Mouse (Mus musculus) ES-E14 (cell line): ENCODE results near the gene Krtap5-2. TPM values are rescaled to one million over a fixed set of nuclear protein-coding genes. Genes with fewer than 3 reads are reported as not detected.
"Not testable (repeated sequence)": the region's sequence is repeated elsewhere in the genome, so short reads cannot be mapped to it uniquely, and the experiment has no call there.

ENCODE experiments used
- DNase-seq: peaks from one replicate; pipeline ENCODE4 v3.0.0-alpha.2; 2013; ENCODE audit warnings: low read depth, low spot score
- H3K27ac ChIP-seq: 2 replicates; pipeline ENCODE4 v1.5.1; 2012; ENCODE audit warnings: low read depth, mild to moderate bottlenecking, low read length, moderate library complexity, mixed read lengths; ENCODE audit not compliant: poor library complexity, insufficient read depth, severe bottlenecking
- H3K36me3 ChIP-seq: 2 replicates; pipeline ENCODE4 v1.6.1; 2012; ENCODE audit warnings: mild to moderate bottlenecking, low read length, moderate library complexity, mixed read lengths; ENCODE audit not compliant: control insufficient read depth, poor library complexity, insufficient read depth, severe bottlenecking
- H3K4me1 ChIP-seq, 2 experiments: fragments of 150-350 bp in 1 of 2; sonication (generic) in 1 of 2; 2 replicates each; pipeline ENCODE4 v1.6.1; 2012; ENCODE audit warnings: low read length in 2 of 2, mild to moderate bottlenecking in 1 of 2, mixed read lengths in 1 of 2; ENCODE audit not compliant: control insufficient read depth in 2 of 2, insufficient read depth in 2 of 2, poor library complexity in 1 of 2
- H3K4me3 ChIP-seq, 2 experiments: fragments of 150-350 bp in 1 of 2; sonication (generic) in 1 of 2; 2 replicates each; pipeline ENCODE4 v1.5.1; 2012; ENCODE audit warnings: low read length in 2 of 2, low read depth in 1 of 2, mild to moderate bottlenecking in 1 of 2, mixed read lengths in 1 of 2; ENCODE audit not compliant: insufficient read depth in 1 of 2, poor library complexity in 1 of 2, severe bottlenecking in 1 of 2
- H3K9ac ChIP-seq: 2 replicates; pipeline ENCODE4 v1.6.1; 2012; ENCODE audit warnings: low read depth, mild to moderate bottlenecking, low read length, mixed read lengths; ENCODE audit not compliant: poor library complexity, insufficient read depth, severe bottlenecking
- H3K9me3 ChIP-seq: fragments of 150-350 bp; sonication (generic); 2 replicates; pipeline ENCODE4 v1.6.1; 2012; ENCODE audit warnings: low read depth, mild to moderate bottlenecking, low read length; ENCODE audit not compliant: control insufficient read depth, insufficient read depth
- CHD2 ChIP-seq: IDR thresholded peaks from 2 replicates; pipeline ENCODE4 v1.6.1; 2014; ENCODE audit warnings: mild to moderate bottlenecking, low read depth, low read length, inconsistent platforms
- HCFC1 ChIP-seq: IDR thresholded peaks from 2 replicates; pipeline ENCODE4 v1.6.1; 2012; ENCODE audit warnings: low read length, inconsistent platforms, borderline replicate concordance; ENCODE audit not compliant: insufficient read depth
- MAFK ChIP-seq: IDR thresholded peaks from 2 replicates; pipeline ENCODE4 v1.6.1; 2014; ENCODE audit warnings: mild to moderate bottlenecking, low read depth, low read length, inconsistent platforms; ENCODE audit not compliant: insufficient read depth
- ZC3H11A ChIP-seq: IDR thresholded peaks from 2 replicates; pipeline ENCODE4 v1.6.1; 2012; ENCODE audit warnings: low read depth, mild to moderate bottlenecking, inconsistent platforms, low read length, borderline replicate concordance
- ZNF384 ChIP-seq: IDR thresholded peaks from 2 replicates; pipeline ENCODE4 v1.6.1; 2012; ENCODE audit warnings: low read depth, low read length, inconsistent platforms
- in situ Hi-C, 2 experiments: fragments of 600-800 bp; cut with MboI; formaldehyde crosslinking; loops; one replicate each; pipeline ENCODE4 v1.15.1; 2025; ENCODE audit warnings: low sequenced_read_pairs in 2 of 2, inconsistent platforms in 1 of 2; ENCODE audit not compliant: unreplicated experiment in 2 of 2
- total RNA-seq: library from RNA; depleted of rRNA; stranded (reverse); fragments of 300-350 nt; gene quantifications from 2 replicates; pipeline ENCODE4 v1.2.3, GENCODE M21; 2012; rRNA removed

The Krtap5-2 gene
- not detected in 2 replicates for total RNA-seq

DNA sequence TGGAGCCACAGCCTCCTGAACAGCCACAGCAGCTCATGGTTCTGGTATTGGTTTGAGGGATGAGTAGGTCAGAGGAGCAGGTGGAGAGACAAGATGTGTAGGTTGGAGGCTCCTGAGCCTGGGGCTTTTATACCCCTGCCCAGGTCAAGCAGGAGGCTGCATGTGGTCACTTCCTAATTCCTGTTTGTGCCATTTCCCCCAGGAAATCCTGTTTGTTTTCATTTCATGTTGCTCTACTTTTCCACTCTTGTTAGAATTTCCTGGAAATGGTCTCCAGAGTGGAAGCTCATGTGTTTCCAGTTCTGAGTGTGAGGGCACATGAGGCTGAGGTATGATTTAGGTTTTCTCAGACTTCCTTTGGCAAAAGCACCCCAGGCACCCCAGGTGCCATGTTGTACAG is at the start of gene Krtap5-2:
Krtap5-2 (minus strand) TSS at position 101 of the 400 bp plus-strand sequence.
- H3K36me3 ChIP-seq, H3K4me3 ChIP-seq, H3K9ac ChIP-seq, H3K4me1 ChIP-seq, H3K9me3 ChIP-seq, DNase-seq, in situ Hi-C loops, H3K27ac ChIP-seq: not testable (repeated sequence)

DNA sequence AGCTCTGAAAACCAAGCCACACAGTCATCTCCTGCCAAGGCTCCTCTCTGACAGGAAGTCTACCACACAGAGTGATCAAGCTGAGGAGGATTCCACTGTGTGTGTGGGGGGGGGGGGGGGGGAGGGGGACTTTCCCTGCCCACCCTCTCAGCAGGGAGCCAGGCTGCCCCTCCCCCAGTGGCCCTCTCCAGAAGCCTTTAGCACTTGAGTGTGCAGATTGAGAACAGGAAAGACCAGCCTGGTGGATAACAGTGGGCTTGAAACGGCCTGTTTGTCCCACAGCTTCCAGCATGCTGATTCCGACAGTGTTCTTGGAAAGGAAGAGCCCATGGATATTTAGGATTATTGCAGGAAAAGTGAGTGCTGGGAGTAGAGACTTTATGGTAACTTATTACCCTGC is 48.7 kb upstream of the Krtap5-2 start:
- H3K27ac ChIP-seq, result no peak overlapping the region
- H3K9me3 ChIP-seq, result peaks cover 9% of the 10 kb centered on the region
- H3K4me1 ChIP-seq, result no peaks in the 10 kb centered on the region
- no peak overlapping the region for H3K4me3 ChIP-seq
- in situ Hi-C loops, result no loop called here
- no peak overlapping the region for H3K9ac ChIP-seq
- no peaks in the 10 kb centered on the region for H3K36me3 ChIP-seq
- no peak for TF ChIP-seq ZNF384
- TF ChIP-seq ZC3H11A, result no peak
- no peak for TF ChIP-seq CHD2
- TF ChIP-seq MAFK, result no peak
- no peak for TF ChIP-seq HCFC1
- DNase-seq, result no peak

GRCm38 (mm10) chr7:142212136-142212535 is 36.3 kb upstream of the Krtap5-2 start:
- H3K9ac ChIP-seq, H3K27ac ChIP-seq, H3K36me3 ChIP-seq, H3K4me1 ChIP-seq, H3K9me3 ChIP-seq, in situ Hi-C loops, H3K4me3 ChIP-seq, DNase-seq: not testable (repeated sequence)

- in situ Hi-C loops, result no loop called here
Measured at GRCm38 (mm10) chr7:142211559-142211958, 35.8 kb upstream of the Krtap5-2 start, which contains the start of gene Gm7579. Gm7579 (plus strand) TSS chr7:142211859.

GRCm38 (mm10) chr7:142206891-142207290 is 31.1 kb upstream of the Krtap5-2 start:
- H3K4me1 ChIP-seq, H3K36me3 ChIP-seq, DNase-seq, H3K27ac ChIP-seq, in situ Hi-C loops, H3K9me3 ChIP-seq, H3K4me3 ChIP-seq, H3K9ac ChIP-seq: not testable (repeated sequence)

More at GRCm38 (mm10) chr7:142211559-142211958, 35.8 kb upstream of the Krtap5-2 start, which contains the start of gene Gm7579:
- H3K4me1 ChIP-seq, result peaks cover 3 to 4% of the 10 kb centered on the region in 2 experiments; a peak in 1 of 4 replicates
- no peak within 1 kb of the TSS for H3K9ac ChIP-seq
- no peak for DNase-seq
- no peaks in the 10 kb centered on the region for H3K36me3 ChIP-seq
- no peak within 1 kb of the TSS for H3K4me3 ChIP-seq
- H3K27ac ChIP-seq, result no peak within 1 kb of the TSS
- TF ChIP-seq ZNF384, result no peak
- H3K9me3 ChIP-seq, result no peaks in the 10 kb centered on the region
